Mouse (Mus musculus): ENCODE data around the gene Ogfr.

DNA sequence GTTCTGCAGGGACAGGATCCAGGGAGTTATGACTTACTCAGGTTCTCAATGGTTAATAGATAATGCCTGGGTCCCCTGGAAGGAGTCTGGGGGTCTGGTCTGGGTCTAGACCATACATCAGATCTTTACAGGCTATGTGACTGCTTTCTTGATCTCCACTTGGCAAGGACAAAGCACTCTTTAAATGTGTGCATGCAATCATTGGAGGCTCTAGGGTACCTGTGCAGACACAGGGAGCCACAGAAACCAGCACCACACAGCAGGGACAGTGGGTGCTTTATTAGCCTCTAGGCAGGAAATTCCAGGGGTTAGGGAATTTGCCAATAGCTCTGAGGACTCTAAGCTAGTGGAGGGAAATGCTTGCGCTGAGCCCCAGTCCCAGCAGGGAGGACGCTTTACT, 22.8 kb downstream of the Ogfr start:
- TF ChIP-seq CTCF (IDR thresholded peaks at IDR 0.05; ENCODE audit: borderline replicate concordance, control insufficient read depth, extremely low read depth, insufficient read depth, low read length, poor library complexity) (no peak), POLR2A (IDR thresholded peaks at IDR 0.05; ENCODE audit: control insufficient read depth, extremely low read depth, insufficient read depth, low read length, poor library complexity) (no peak)

All from thymus, adult 2 months (tissue).